Mouse (Mus musculus) kidney, embryonic 14.5 days (tissue): Measurements from ENCODE around the gene Ppm1d. TPM values are rescaled to one million over a fixed set of nuclear protein-coding genes. Genes with fewer than 3 reads are reported as not detected.

Experiments used
- ATAC-seq: fragments of 200-750 bp; cut with Nextera tagmentation; 2 replicates; pipeline ENCODE4 v1.8.0; 2017; ENCODE audit warnings: moderate number of reproducible peaks, mild to moderate bottlenecking, moderate TSS enrichment, moderate library complexity; ENCODE audit not compliant: low FRiP score, low TSS enrichment
- H3K27ac ChIP-seq: fragments of 300-500 bp; sonication (generic); 2 replicates; pipeline ENCODE4 v1.5.1; 2014; ENCODE audit warnings: low read depth, mild to moderate bottlenecking, low read length, moderate library complexity, mixed read lengths
- H3K27me3 ChIP-seq: fragments of 300-500 bp; sonication (generic); 2 replicates; pipeline ENCODE4 v1.6.1; 2014; ENCODE audit warnings: mild to moderate bottlenecking, low read length; ENCODE audit not compliant: control insufficient read depth, insufficient read depth
- H3K36me3 ChIP-seq: fragments of 300-500 bp; sonication (generic); 2 replicates; pipeline ENCODE4 v1.6.1; 2014; ENCODE audit warnings: low read length, mixed read lengths; ENCODE audit not compliant: control insufficient read depth, insufficient read depth
- H3K4me1 ChIP-seq: fragments of 300-500 bp; sonication (generic); 2 replicates; pipeline ENCODE4 v1.6.1; 2014; ENCODE audit warnings: low read length, mixed read lengths; ENCODE audit not compliant: control insufficient read depth, insufficient read depth
- H3K4me2 ChIP-seq: fragments of 300-500 bp; sonication (generic); replicated peaks from 2 replicates; pipeline ENCODE4 v1.6.1; 2014; ENCODE audit warnings: low read depth, mild to moderate bottlenecking, low read length
- H3K4me3 ChIP-seq: fragments of 300-500 bp; sonication (generic); 2 replicates; pipeline ENCODE4 v1.5.1; 2014; ENCODE audit warnings: mild to moderate bottlenecking, low read length
- H3K9ac ChIP-seq: fragments of 300-500 bp; sonication (generic); 2 replicates; pipeline ENCODE4 v1.6.1; 2014; ENCODE audit warnings: low read depth, mild to moderate bottlenecking, low read length, moderate library complexity
- H3K9me3 ChIP-seq: fragments of 300-500 bp; sonication (generic); 2 replicates; pipeline ENCODE4 v1.6.1; 2016; ENCODE audit warnings: low read length; ENCODE audit not compliant: control insufficient read depth
- WGBS: fragments of 180-500 bp; shearing (Covaris S2); extraction: QIAGEN DNeasy Blood & Tissue Kit; methylation state at CpG from one replicate; pipeline ENCODE4 v1.1.7; 2014; 5-methylcytosine and 5-hydroxymethylcytosine counted together
- polyA plus RNA-seq: library from polyadenylated mRNA; unstranded; fragments of >200 nt; fragmentation: Nextera tagmentation; extraction: Ambion mirVana; gene quantifications from 2 replicates; pipeline ENCODE4 v1.2.1, GENCODE M21; 2014

Ppm1d gene
- polyA plus RNA-seq = 18.0 and 22.1 TPM in 2 replicates

DNA sequence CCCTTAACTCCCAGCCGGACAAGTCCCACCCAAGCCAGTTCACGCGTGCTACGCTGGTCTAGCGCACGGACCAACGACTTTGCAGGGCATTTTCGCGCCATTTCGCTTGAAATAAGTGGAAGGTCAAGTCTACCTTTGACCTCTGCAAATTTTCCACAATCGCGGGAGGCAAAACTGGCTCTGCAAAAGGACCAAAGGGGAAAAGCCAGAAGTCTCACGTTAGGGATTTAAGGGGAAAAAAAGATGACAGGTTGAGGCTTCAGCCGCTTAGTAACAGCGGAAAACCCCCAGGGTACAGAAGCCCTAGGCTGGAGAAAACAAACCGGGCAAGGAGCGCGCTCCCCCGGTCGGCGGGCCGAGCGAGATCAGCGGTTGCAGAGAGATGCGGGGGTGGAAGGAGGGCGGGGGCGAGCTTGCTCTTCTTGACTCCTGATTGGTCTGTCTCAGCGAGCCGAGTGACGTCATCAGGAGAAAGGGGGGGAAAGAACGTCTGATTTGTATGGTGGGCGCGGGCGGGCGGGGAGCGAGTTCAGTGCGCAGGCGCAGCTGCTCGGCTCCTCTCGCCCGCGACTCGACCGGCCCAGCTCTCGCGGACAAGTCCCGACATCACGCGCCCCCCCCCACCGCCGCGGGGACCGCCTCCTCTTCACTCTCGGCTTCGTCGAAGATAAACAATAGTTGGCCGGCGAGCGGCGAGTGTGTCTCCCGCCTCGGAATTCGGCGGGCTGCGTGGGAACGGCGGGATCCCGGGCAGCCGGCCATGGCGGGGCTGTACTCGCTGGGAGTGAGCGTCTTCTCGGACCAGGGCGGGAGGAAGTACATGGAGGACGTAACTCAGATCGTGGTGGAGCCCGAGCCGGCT lies at the start of gene Ppm1d:
Gene Ppm1d, plus strand, starts transcription at position 532 of the 862 bp plus-strand sequence.
- Histone ChIP-seq H3K27ac (peak within 1 kb of the TSS; percentile 91), H3K4me2 (peak within 1 kb of the TSS; percentile 76), H3K4me1 (peaks cover 11% of the 10 kb centered on the region), H3K27me3 (no peaks in the 10 kb centered on the region), H3K9me3 (no peaks in the 10 kb centered on the region), H3K36me3 (peaks cover 8% of the 10 kb centered on the region; the same call in 1 of the 2 replicates), H3K4me3 (peak within 1 kb of the TSS; percentile 92), H3K9ac (peak within 1 kb of the TSS; percentile 92)
- ATAC-seq = peak; percentile 95
- WGBS = under 1% methylated on average over 70 of the region's 78 CpGs

DNA sequence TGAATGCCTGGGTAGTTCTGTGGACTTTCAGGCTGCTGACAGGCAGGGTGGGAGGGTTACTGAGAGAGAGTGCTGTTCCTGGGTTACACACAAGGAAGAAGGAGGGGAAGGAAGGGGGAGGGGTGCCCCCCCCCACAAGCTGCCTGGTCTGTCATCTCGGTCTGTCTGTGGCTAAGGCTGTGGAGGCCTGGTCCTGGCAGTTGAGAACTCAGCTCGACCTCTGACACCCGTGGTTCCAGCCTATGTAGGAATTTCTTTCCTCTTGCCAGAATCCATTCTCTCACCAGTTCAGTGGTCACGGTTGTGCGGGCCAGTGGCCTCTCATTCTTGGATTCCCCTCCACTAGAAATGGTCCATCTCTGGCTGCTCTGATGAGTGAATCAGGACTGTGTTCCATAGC lies 46.4 kb upstream of the Ppm1d start:
- WGBS = 52% methylated on average over 5 of the region's 5 CpGs
- Histone ChIP-seq H3K4me2 (no peak overlapping the region), H3K27me3 (no peaks in the 10 kb centered on the region), H3K9ac (no peak overlapping the region), H3K36me3 (no peaks in the 10 kb centered on the region), H3K9me3 (no peaks in the 10 kb centered on the region), H3K4me1 (no peaks in the 10 kb centered on the region), H3K4me3 (no peak overlapping the region), H3K27ac (no peak overlapping the region)
- ATAC-seq = 0 out of 2 replicates have a peak, but pooled peaks have one; percentile 60

DNA sequence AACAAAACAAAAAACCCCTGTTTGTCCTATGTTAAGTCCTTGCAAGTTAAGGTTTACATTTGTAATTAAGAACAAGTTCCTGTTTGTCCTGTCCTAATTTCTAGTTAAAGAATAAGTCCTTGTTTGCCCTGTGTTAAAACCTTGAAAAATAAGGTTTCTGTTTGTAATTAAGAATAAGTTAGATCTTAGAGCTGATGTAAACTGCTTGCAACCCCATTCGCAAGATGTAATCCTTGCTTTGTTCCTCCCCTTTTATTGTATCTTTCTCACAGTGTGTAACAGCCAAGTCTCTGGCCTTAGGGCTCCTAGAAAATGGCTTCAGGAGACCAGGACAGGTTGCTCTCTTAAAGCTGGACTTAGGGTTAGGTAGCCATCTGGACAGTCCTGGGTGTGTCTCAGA lies 43.7 kb upstream of the Ppm1d start:
- Histone ChIP-seq H3K9me3 (no peaks in the 10 kb centered on the region), H3K27ac (no peak overlapping the region), H3K4me3 (no peak overlapping the region), H3K4me1 (0 out of 2 replicates have a peak, but pooled peaks cover 3% of the 10 kb centered on the region), H3K27me3 (no peaks in the 10 kb centered on the region), H3K9ac (no peak overlapping the region), H3K36me3 (no peaks in the 10 kb centered on the region), H3K4me2 (no peak overlapping the region)
- 81% methylated on average over 1 of the region's 1 CpGs for WGBS
- no peak for ATAC-seq

DNA sequence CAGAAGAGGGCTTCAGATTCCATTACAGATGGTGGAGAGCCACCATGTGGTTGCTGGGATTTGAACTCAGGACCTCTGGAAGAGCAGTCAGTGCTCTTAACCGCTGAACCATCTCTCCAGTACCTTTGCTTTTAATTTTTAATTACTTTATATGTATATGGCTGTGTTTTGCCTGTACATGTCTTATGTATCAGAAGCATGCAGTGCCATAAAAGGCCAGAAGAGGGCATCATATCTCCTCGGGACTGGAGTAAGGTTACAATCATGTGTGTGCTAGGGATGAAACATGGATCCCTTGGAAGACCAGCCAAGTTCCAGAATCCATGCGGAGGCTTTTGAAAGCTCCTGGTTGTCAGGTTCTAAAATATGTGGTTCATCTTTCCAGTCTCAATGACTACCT lies 40.4 kb upstream of the Ppm1d start:
- Histone ChIP-seq H3K4me2 (no peak overlapping the region), H3K27ac (no peak overlapping the region), H3K4me3 (no peak overlapping the region), H3K9ac (no peak overlapping the region), H3K4me1 (0 out of 2 replicates have a peak, but pooled peaks cover 3% of the 10 kb centered on the region), H3K9me3 (no peaks in the 10 kb centered on the region), H3K27me3 (no peaks in the 10 kb centered on the region), H3K36me3 (no peaks in the 10 kb centered on the region)
- ATAC-seq = no peak
- 59% methylated on average over 3 of the region's 3 CpGs for WGBS

DNA sequence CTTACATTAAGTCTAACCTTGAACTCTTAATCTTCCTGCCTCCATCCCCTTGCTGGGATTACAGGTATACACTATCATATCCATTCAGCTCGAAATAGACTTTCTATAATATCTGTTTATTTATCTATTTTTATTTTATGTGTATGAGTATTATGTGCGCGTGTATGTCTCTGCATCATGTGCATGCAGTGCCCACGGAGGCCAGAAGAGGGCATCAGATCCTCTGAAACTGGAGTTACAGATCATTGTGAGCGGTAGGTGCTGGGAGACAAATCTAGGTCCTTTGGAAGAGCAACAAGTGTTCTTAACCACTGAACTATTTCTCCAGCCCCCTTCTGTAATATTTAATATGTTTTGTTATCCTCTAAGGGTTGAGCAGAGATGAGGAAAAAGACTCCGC lies 37.7 kb upstream of the Ppm1d start:
- no peak for ATAC-seq
- H3K36me3 ChIP-seq = no peaks in the 10 kb centered on the region
- no peak overlapping the region for H3K9ac ChIP-seq
- no peak overlapping the region for H3K4me2 ChIP-seq
- no peaks in the 10 kb centered on the region for H3K9me3 ChIP-seq
- H3K27me3 ChIP-seq = no peaks in the 10 kb centered on the region
- no peak overlapping the region for H3K4me3 ChIP-seq
- WGBS = 76% methylated on average over 6 of the region's 6 CpGs
- 0 out of 2 replicates have a peak, but pooled peaks cover 3% of the 10 kb centered on the region for H3K4me1 ChIP-seq
- no peak overlapping the region for H3K27ac ChIP-seq

DNA sequence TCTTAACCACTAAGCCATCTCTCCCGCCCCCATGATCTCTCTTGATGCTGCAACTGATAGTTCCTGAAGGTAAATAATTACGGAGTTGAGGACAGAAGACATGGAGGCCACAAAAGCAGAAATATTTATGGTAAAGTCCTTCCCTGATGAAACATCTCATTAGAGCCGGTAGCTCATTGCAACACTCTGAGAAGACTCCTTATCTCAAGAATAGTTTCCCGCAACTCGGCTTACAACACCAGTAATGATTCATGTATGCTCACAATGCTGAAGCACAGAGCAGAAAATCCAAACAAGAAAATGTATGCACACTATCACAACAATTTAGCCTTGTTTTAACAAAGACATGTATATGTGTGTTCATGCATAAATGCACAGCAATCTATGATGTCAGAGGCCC lies 35.9 kb upstream of the Ppm1d start:
- Histone ChIP-seq H3K4me2 (no peak overlapping the region), H3K4me3 (no peak overlapping the region), H3K9ac (no peak overlapping the region), H3K36me3 (no peaks in the 10 kb centered on the region), H3K27ac (no peak overlapping the region), H3K27me3 (no peaks in the 10 kb centered on the region), H3K4me1 (0 out of 2 replicates have a peak, but pooled peaks cover 3% of the 10 kb centered on the region), H3K9me3 (no peaks in the 10 kb centered on the region)
- WGBS = 81% methylated on average over 5 of the region's 5 CpGs
- ATAC-seq = no peak

DNA sequence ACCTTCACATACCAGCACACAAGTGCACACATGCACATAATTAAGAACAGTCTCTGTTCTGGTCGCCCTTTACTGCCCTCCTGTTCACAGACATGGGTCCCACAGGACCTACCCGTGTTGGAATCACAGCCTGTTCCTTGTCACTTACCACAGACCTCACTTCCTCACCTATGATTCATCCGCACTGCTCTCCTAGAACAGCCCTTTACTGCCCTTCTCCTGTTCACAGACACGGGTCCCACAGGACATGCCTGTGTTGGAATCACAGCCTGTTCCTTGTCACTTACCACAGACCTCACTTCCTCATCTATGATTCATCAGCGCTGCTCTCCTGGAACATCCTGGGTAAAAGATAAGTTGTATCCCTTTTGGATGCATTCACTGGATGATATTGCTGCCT lies 33.4 kb upstream of the Ppm1d start:
- no peak overlapping the region for H3K4me3 ChIP-seq
- no peaks in the 10 kb centered on the region for H3K36me3 ChIP-seq
- H3K4me1 ChIP-seq = no peaks in the 10 kb centered on the region
- no peaks in the 10 kb centered on the region for H3K9me3 ChIP-seq
- 67% methylated on average over 5 of the region's 5 CpGs for WGBS
- no peaks in the 10 kb centered on the region for H3K27me3 ChIP-seq
- no peak for ATAC-seq
- no peak overlapping the region for H3K9ac ChIP-seq
- no peak overlapping the region for H3K27ac ChIP-seq
- H3K4me2 ChIP-seq = no peak overlapping the region

DNA sequence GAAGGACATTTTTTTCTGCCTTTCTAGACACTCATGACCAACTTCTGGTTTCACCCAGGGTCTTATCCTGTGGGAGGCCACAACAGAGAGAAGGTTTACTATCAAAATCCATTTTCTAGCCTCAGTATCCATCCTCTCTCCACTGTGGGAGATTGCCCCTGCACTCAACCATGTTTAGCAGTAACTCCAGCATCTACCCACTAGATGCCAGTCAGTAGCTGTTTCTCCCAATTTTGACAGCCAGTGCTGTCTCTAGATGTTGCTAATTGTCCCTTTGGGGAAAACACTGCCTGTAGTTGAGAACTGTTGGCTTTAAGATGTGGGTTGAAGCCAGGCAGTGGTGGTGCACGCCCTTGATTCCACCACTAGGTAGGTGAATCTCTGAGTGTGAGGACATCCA lies 32.9 kb upstream of the Ppm1d start:
- no peaks in the 10 kb centered on the region for H3K4me1 ChIP-seq
- H3K27me3 ChIP-seq = no peaks in the 10 kb centered on the region
- H3K4me3 ChIP-seq = no peak overlapping the region
- H3K4me2 ChIP-seq = no peak overlapping the region
- no peak overlapping the region for H3K9ac ChIP-seq
- ATAC-seq = no peak
- WGBS = 68% methylated on average over 1 of the region's 1 CpGs
- H3K36me3 ChIP-seq = no peaks in the 10 kb centered on the region
- H3K9me3 ChIP-seq = no peaks in the 10 kb centered on the region
- H3K27ac ChIP-seq = no peak overlapping the region

DNA sequence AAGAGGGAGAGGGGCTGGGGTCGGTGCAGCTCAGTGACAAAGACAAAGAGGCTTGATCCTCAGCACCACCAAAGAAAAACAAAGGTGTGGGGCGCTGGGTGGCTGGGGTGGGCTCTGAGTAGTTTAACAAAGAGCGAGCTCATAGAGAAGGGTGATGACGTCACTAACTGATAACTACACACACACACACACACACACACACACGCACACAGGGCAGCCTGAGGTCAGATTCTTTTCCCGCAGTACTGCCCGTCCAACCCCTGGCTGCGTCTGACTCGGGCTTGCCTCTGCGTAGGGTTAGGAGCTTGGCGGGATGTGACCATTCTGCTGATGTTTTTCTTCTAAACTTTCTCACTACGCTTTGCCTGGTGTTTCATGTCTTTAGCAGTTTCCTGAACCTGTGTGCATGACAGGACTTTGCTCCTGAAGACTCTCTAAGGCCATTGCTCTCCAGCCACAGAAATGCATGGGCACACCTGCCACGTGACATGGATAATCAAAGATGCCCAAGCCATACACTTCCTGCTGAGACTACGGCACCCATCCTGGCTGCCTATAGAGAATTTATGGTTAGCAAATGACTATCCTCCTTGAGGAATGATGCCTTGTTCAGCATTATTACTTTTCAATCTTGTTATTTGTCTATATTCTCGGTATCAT lies 29.7 kb upstream of the Ppm1d start:
- H3K4me2 ChIP-seq = no peak overlapping the region
- 68% methylated on average over 15 of the region's 15 CpGs for WGBS
- H3K27me3 ChIP-seq = no peaks in the 10 kb centered on the region
- H3K9me3 ChIP-seq = no peaks in the 10 kb centered on the region
- no peak overlapping the region for H3K27ac ChIP-seq
- H3K36me3 ChIP-seq = no peaks in the 10 kb centered on the region
- H3K9ac ChIP-seq = no peak overlapping the region
- no peak overlapping the region for H3K4me3 ChIP-seq
- no peak for ATAC-seq
- no peaks in the 10 kb centered on the region for H3K4me1 ChIP-seq
